9 mouse cellular contexts compared by ENCODE assay signal in genomic region chr2:13371072-13371796, GRCm38 (mm10).
DNase-seq lines count a peak whose midpoint lies in the region; ATAC-seq and TF ChIP-seq lines count a peak whose summit lies in the region.
"Had no signal": no experiment of that assay in that cellular context is flagged by ENCODE, and none has a peak within 500 bp of the region (broad histone marks: within the 10 kb centered on the region; RNA-seq: fewer than 3 reads in every experiment).

No protein-coding gene starts in this region.

- H3K4me3 ChIP-seq in forebrain, embryonic 10.5 days: no peak overlapping the region
- no peak overlapping the region for H3K4me3 ChIP-seq in forebrain, embryonic 15.5 days
- peak overlapping the region; percentile 32; the same call in 1 of the 2 replicates for H3K4me3 ChIP-seq in E14TG2a.4 (replicated peaks; ENCODE audit: low read length)
- no peak overlapping the region for H3K4me3 ChIP-seq in heart, embryonic 14.5 days (ENCODE audit: control insufficient read depth in 1 of 2, insufficient read depth in 1 of 2, low read depth in 1 of 2, low read length in 2 of 2)
- no peak overlapping the region for H3K4me3 ChIP-seq in liver, postnatal 0 days (ENCODE audit: low read depth, low read length)

- no peaks in the 10 kb centered on the region for H3K9me3 ChIP-seq in forebrain, embryonic 10.5 days
- H3K9me3 ChIP-seq in forebrain, embryonic 15.5 days: no peaks in the 10 kb centered on the region
- 0 out of 2 replicates have a peak, but pooled peaks cover 6% of the 10 kb centered on the region for H3K9me3 ChIP-seq in E14TG2a.4 (ENCODE audit: low read length)
- H3K9me3 ChIP-seq in heart, embryonic 14.5 days (ENCODE audit: control insufficient read depth, low read length): no peaks in the 10 kb centered on the region
- no peaks in the 10 kb centered on the region for H3K9me3 ChIP-seq in liver, postnatal 0 days (ENCODE audit: low read length)

- no peak overlapping the region for H3K4me2 ChIP-seq in forebrain, embryonic 15.5 days (replicated peaks)
- H3K4me2 ChIP-seq in heart, embryonic 14.5 days (ENCODE audit: low read length): 0 out of 2 replicates have a peak overlapping the region, but pooled peaks have one; percentile 54
- H3K4me2 ChIP-seq in liver, postnatal 0 days (ENCODE audit: low read depth, low read length): peak overlapping the region; percentile 45; the same call in 1 of the 2 replicates

- no peak for TF ChIP-seq EP300 in liver, postnatal 0 days (IDR thresholded peaks at IDR 0.05; ENCODE audit: low read depth)

- TF ChIP-seq CTCF in E14TG2a.4 (conservative IDR thresholded peaks at IDR 0.05; ENCODE audit: low read length): no peak
- no peak for TF ChIP-seq CTCF in liver, postnatal 0 days (IDR thresholded peaks at IDR 0.05; ENCODE audit: low read depth)

- no peak for ATAC-seq in forebrain, embryonic 15.5 days (replicated peaks)
- no peak for ATAC-seq in heart, embryonic 14.5 days (ENCODE audit: insufficient number of reproducible peaks, insufficient read depth, low FRiP score, low read depth)
- ATAC-seq in liver, postnatal 0 days: no peak
- no peak for ATAC-seq in CD4-positive, CD25-positive, alpha-beta regulatory T cell, adult 4 months

- no peaks in the 10 kb centered on the region for H3K27me3 ChIP-seq in forebrain, embryonic 10.5 days (ENCODE audit: poor library complexity, severe bottlenecking)
- H3K27me3 ChIP-seq in forebrain, embryonic 15.5 days: no peaks in the 10 kb centered on the region
- no peaks in the 10 kb centered on the region for H3K27me3 ChIP-seq in E14TG2a.4 (ENCODE audit: insufficient read depth, low read length)
- H3K27me3 ChIP-seq in heart, embryonic 14.5 days (ENCODE audit: control insufficient read depth, insufficient read depth, low read length): no peaks in the 10 kb centered on the region
- H3K27me3 ChIP-seq in liver, postnatal 0 days (ENCODE audit: insufficient read depth, low read length): no peaks in the 10 kb centered on the region

- H3K9ac ChIP-seq in forebrain, embryonic 15.5 days (replicated peaks): no peak overlapping the region
- H3K9ac ChIP-seq in heart, embryonic 14.5 days (ENCODE audit: low read length): peak overlapping the region; percentile 25; the same call in 1 of the 2 replicates
- H3K9ac ChIP-seq in liver, postnatal 0 days (replicated peaks): no peak overlapping the region

- H3K36me3 ChIP-seq in forebrain, embryonic 10.5 days (replicated peaks): no peaks in the 10 kb centered on the region
- no peaks in the 10 kb centered on the region for H3K36me3 ChIP-seq in forebrain, embryonic 15.5 days
- H3K36me3 ChIP-seq in E14TG2a.4 (ENCODE audit: insufficient read depth, low read length): no peaks in the 10 kb centered on the region
- no peaks in the 10 kb centered on the region for H3K36me3 ChIP-seq in heart, embryonic 14.5 days (ENCODE audit: control insufficient read depth, insufficient read depth, low read length)
- H3K36me3 ChIP-seq in liver, postnatal 0 days (replicated peaks; ENCODE audit: insufficient read depth, low read length): no peaks in the 10 kb centered on the region

- H3K27ac ChIP-seq in forebrain, embryonic 10.5 days: peak overlapping the region; percentile 92
- H3K27ac ChIP-seq in forebrain, embryonic 15.5 days (replicated peaks): no peak overlapping the region
- H3K27ac ChIP-seq in heart, embryonic 14.5 days (replicated peaks in 1 of 2; ENCODE audit: control insufficient read depth in 1 of 2, insufficient read depth in 1 of 2, low read depth in 2 of 2, low read length in 2 of 2): peak overlapping the region; percentile 95 to 100
- H3K27ac ChIP-seq in liver, postnatal 0 days (ENCODE audit: low read depth): peak overlapping the region; percentile 78

- WGBS in forebrain, embryonic 10.5 days: 60% methylated on average over 10 of the region's 10 CpGs
- WGBS in forebrain, embryonic 15.5 days: 61% methylated on average over 10 of the region's 10 CpGs
- 50% methylated on average over 10 of the region's 10 CpGs for WGBS in heart, embryonic 14.5 days
- WGBS in liver, postnatal 0 days (ENCODE audit: insufficient replicate concordance): 51% methylated on average over 10 of the region's 10 CpGs

- DNase-seq in forebrain, embryonic 10.5 days (ENCODE audit: extremely low spot score, low spot score): no peak
- no peak for DNase-seq in liver, postnatal 0 days
- no peak for DNase-seq in ovary, postnatal 14 days (ENCODE audit: low spot score)
- DNase-seq in layer of hippocampus, postnatal 36 days: no peak
- DNase-seq: cerebellum, adult 11-12 months had no signal

- peaks cover 43% of the 10 kb centered on the region for H3K4me1 ChIP-seq in forebrain, embryonic 10.5 days
- H3K4me1 ChIP-seq in forebrain, embryonic 15.5 days: peaks cover 9% of the 10 kb centered on the region
- peaks cover 47% of the 10 kb centered on the region for H3K4me1 ChIP-seq in E14TG2a.4 (replicated peaks; ENCODE audit: low read depth, low read length)
- H3K4me1 ChIP-seq in heart, embryonic 14.5 days (ENCODE audit: control insufficient read depth in 2 of 2, insufficient read depth in 2 of 2, low read length in 2 of 2): peaks cover 11 to 22% of the 10 kb centered on the region in 2 experiments
- peaks cover 6% of the 10 kb centered on the region for H3K4me1 ChIP-seq in liver, postnatal 0 days (ENCODE audit: insufficient read depth)
